Mouse (Mus musculus) adrenal gland, postnatal 14 days (tissue): ENCODE data around the gene 4930544D05Rik. TPM values are rescaled to one million over a fixed set of nuclear protein-coding genes. Genes with fewer than 3 reads are reported as not detected.
A peak's percentile ranks its signal among the peaks of the same experiment; 100 is the strongest.

Source experiments
- DNase-seq: peaks from one replicate; pipeline ENCODE4 v3.0.0; 2021; ENCODE audit warnings: mixed read lengths
- total RNA-seq: library from RNA; stranded (reverse); gene quantifications from 2 replicates; pipeline ENCODE4 v1.2.3, GENCODE M21; 2021

4930544D05Rik gene
- total RNA-seq, 1 experiment from 2014 or later = not detected

GRCm38 (mm10) chr11:70598451-70598953 is 17.1 kb upstream of the 4930544D05Rik start:
- no peak for DNase-seq

DNA sequence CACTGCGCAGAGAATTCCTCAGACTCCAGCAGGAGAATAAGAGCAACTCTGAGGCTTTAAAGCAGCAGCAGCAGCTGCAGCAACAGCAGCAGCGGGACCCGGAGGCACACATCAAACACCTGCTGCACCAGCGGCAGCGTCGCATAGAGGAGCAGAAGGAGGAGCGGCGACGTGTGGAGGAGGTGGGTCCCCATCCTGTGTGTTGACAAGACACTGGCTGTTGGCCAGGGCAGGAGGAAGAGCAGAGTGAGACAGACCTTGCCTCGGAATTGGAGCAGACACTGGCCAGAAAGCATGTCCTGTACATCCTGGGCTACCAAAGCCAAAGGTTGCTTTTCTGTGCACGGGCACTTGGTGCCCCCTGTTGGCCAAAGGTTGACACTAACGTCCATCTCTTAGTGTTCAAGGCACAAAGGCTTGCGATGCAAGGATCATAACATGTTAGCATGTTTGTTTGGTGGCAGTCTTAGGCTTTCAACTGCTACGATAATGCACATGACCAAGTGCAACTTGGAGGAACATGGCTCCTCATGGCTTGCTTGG is 10.6 kb upstream of the 4930544D05Rik start:
- DNase-seq = peak; percentile 86

DNA sequence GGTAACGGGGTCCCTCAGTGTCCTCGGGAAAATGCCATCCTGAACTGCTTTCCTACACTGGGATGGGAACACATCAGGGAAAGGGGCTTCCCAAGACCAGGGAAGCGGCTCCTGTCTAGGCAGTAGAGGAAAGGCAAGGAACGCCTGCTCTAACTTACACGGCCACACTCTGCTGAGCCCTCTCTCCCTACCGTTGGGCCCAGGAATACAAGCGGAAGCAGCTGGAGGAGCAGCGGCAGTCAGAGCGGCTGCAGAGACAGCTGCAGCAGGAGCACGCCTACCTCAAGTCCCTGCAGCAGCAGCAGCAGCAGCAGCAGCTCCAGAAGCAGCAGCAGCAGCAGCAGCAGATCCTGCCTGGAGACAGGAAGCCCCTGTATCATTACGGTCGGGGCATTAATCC is 8.9 kb upstream of the 4930544D05Rik start:
- DNase-seq = no peak

DNA sequence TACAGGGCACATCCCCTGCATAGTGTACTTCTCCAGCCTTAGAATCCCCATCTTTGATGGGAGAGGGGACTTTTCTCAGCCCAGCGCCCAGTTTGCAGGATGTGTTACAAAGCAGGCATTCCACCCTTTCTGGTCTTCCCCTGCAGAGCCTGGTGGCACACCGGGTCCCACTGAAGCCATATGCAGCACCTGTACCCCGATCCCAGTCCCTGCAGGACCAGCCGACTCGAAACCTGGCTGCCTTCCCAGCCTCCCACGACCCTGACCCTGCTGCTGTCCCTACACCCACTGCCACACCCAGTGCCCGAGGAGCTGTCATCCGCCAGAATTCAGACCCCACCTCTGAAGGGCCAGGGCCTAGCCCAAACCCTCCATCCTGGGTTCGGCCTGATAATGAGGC is 8.0 kb upstream of the 4930544D05Rik start:
- no peak for DNase-seq

GRCm38 (mm10) chr11:70608381-70609066 is 7.1 kb upstream of the 4930544D05Rik start:
- peak; percentile 65 for DNase-seq

DNA sequence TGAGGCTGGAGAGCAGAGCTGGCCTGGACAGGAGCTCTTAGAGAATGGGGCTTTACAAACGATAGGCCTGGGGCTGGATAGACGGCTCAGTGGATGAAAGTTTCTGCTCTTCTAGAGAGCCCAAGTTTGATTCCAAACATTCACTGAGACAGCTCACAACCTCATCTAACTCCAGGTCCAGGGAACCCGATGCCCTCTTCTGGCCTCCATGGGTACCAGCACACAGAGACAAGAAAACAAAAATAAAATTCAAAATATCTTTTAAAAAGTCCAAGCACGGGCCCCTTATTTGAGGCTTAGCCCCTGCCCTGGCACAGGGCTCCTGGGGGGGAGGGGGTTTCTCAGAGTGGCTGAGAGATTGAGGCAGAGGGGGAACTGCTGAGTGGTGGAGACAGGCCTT is 4.9 kb upstream of the 4930544D05Rik start:
- DNase-seq = no peak

- peak; percentile 54 for DNase-seq
Observed at GRCm38 (mm10) chr11:70612505-70612904, 3.1 kb upstream of the 4930544D05Rik start.

- DNase-seq = peak; percentile 85
Observed at GRCm38 (mm10) chr11:70615074-70615473, 574 bp upstream of the 4930544D05Rik start.

- no peak for DNase-seq
Observed at GRCm38 (mm10) chr11:70619101-70619500, 3.5 kb downstream of the 4930544D05Rik start, which contains the start of gene Chrne. Gene Chrne (minus strand): TSS chr11:70619216.

- no peak for DNase-seq
Observed at GRCm38 (mm10) chr11:70621972-70622814, 6.5 kb downstream of the 4930544D05Rik start.

DNA sequence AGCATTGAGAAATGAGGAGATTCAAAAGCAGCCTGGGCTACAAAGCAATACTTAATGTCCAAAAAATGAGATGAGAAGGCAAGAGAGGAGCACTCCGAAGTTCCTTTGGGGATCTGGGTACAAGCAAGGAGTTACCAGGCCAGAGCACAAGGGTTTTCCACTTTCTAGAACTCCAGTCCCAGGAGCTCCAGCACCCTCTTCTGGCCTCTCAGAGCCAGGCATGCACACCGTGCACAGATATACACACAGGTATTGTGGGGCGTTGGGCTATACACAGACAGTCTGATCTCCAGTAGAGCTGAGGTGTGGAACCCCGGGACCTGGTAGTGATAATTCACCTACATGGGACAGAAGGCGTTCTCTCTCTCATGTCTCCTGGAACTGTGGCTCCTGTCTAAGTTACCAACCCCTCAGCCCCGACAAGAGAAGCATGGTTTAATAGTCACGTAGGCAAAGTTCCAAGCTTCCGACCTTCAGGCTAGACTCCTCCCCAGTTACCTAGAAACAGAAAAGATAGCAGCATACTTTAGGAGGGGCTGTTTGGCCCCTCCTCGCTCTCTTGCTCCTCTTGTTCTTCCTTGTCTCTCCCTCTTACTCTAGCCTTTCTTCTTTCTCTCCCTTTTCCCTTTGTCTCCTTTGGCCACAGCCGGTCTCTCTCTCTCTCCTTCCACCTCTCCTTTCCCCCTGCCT is 7.5 kb downstream of the 4930544D05Rik start:
- peak; percentile 60 for DNase-seq

DNA sequence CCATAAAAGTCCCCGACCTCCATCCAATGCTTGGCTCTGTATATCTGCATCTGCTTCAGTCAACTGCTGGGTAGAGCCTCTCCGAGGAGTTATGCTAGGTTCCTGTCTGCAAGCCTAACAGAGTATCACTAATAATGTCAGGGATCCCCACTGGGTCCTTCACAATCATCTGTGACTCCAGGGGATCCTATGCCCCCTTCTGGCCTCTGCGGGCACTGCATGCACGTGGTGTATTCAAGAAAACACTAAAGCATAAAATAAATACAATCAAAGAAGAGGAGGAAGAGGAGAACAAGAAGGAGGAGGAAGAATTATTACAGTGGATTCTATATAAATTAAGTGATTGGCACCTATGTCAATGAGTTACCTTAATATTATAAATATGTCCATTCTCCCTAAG is 9.8 kb downstream of the 4930544D05Rik start:
- DNase-seq = peak; percentile 76

DNA sequence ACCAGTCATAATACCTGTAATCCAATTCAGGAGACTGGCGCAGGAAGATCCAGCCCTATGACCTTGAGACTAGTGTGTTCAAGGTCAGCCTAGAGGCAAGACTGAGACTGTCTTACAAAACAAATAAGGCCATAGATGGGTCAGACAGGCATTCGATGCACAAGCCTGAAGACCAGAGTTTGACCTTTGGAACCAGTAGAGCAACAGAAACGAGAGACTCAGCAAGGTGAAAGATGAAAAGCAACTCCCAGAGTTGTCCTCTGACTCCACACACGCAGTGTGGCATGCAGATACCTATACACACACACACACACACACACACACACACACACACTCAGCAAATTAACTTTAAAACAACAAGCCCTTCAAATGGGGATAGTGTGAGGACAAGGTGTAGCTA is 11.2 kb downstream of the 4930544D05Rik start:
- DNase-seq = no peak

DNA sequence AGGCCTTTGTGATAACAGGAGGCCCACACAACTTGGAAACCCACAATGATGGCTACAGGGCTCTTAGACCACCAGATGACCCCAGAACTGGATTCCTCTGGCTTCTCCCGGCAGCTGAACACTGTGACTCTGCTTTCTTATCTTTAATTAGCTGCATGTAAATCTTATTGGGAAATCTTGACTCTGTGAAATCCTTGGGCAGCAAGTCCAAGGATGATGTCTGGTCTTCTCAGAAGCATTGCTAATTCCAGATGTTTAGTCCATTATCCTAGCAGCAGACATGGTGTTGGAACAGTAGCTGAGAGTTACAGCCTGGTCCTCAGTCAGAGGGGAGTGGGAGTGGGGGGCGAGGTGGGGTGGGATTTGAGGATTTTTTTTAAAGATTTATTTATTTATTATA is 12.8 kb downstream of the 4930544D05Rik start:
- DNase-seq = no peak

DNA sequence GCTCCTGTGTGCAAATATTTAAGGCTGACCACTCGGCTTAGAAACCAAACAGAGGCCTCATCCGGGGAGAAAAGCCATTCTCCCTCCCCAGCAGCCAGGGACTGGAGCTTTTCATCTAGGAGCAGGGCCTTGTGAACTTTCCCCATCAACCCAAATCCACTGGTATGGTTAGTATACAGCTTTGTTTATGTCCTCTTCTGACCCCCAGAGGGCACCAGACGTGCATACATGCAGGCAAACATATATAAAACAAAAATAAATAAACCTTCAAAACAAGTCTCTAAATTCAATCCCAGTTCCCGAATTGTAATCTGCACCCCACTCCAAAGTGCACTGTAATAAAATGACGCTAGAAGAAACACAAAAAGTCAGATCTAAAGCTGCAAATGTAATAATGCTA is 13.9 kb downstream of the 4930544D05Rik start:
- no peak for DNase-seq

DNA sequence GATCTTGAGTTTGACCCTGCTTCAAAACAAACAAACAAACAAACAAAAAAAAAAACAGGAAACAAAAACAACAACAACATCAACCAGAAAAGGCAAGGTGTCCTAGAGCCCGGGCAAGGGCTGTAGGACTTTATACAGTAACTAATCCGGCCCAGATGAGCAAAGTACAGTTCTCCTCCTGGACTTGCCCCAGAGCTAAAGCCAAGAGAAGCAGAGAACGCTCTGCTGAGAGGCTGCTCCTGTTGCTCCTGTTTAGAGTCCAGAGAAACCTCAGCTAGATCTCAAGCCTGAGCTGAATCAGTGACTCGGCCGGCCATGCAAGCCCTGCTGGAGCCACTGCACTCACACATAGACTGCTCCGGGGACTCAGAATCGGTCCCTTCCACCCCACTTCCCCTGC is 14.5 kb downstream of the 4930544D05Rik start:
- DNase-seq = no peak

GRCm38 (mm10) chr11:70635601-70636000 is 20.0 kb downstream of the 4930544D05Rik start:
- DNase-seq = no peak

GRCm38 (mm10) chr11:70637764-70638163 is 22.1 kb downstream of the 4930544D05Rik start:
- DNase-seq = no peak

DNA sequence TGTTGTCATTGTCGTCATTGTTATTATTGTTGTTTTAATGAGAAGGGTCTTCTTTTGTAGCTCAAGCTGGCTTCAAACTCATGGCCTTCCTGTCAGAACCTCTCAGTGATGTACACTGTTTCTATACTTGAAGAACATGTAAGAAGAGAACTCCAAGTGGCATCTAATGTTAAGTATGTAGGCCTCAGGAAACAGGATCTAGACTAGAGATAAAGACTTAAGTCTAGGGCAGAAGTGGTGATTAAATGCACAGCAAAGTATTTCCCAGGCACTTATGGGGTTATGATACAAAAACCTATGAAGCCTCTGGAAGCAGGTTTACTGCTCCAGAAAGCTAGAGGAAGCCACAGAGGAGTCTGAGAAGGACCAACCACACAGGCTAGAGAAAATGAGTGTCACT is 22.6 kb downstream of the 4930544D05Rik start:
- no peak for DNase-seq

GRCm38 (mm10) chr11:70638714-70639278 is 23.1 kb downstream of the 4930544D05Rik start, which contains the start of gene Gp1ba:
Gene Gp1ba (plus strand): TSS chr11:70639122.
- DNase-seq = no peak

GRCm38 (mm10) chr11:70639976-70640375 is 24.3 kb downstream of the 4930544D05Rik start:
- DNase-seq = no peak

GRCm38 (mm10) chr11:70641241-70641640 is 25.6 kb downstream of the 4930544D05Rik start:
- DNase-seq = no peak
